Mouse (Mus musculus): Measurements from ENCODE around the gene Smpd2. TPM values are rescaled to one million over a fixed set of nuclear protein-coding genes. Genes with fewer than 3 reads are reported as not detected.

The Smpd2 gene
- total RNA-seq, 2 experiments from 2014 or later, result 0.85 to 2.1 TPM

- no peak for ATAC-seq (replicated peaks; ENCODE audit: low FRiP score, poor library complexity, severe bottlenecking)
Measured at GRCm38 (mm10) chr10:41461057-41461722, 29.0 kb downstream of the Smpd2 start.

- ATAC-seq (replicated peaks; ENCODE audit: low FRiP score, poor library complexity, severe bottlenecking), result no peak
Measured at GRCm38 (mm10) chr10:41460501-41460900, 29.7 kb downstream of the Smpd2 start.

- ATAC-seq (replicated peaks; ENCODE audit: low FRiP score, poor library complexity, severe bottlenecking), result no peak
Measured at GRCm38 (mm10) chr10:41459990-41460389, 30.2 kb downstream of the Smpd2 start.

GRCm38 (mm10) chr10:41452791-41453190 lies 37.4 kb downstream of the Smpd2 start:
- ATAC-seq (replicated peaks; ENCODE audit: low FRiP score, poor library complexity, severe bottlenecking), result no peak

GRCm38 (mm10) chr10:41451656-41452055 lies 38.5 kb downstream of the Smpd2 start:
- ATAC-seq (replicated peaks; ENCODE audit: low FRiP score, poor library complexity, severe bottlenecking), result no peak

- ATAC-seq (replicated peaks; ENCODE audit: low FRiP score, poor library complexity, severe bottlenecking), result no peak
Measured at GRCm38 (mm10) chr10:41450780-41451522, 39.2 kb downstream of the Smpd2 start.

- peak; percentile 97 for ATAC-seq (replicated peaks; ENCODE audit: low FRiP score, poor library complexity, severe bottlenecking)
Measured at GRCm38 (mm10) chr10:41450137-41450670, 40.0 kb downstream of the Smpd2 start, which contains the start of gene Zbtb24. Gene Zbtb24, plus strand, starts transcription at chr10:41450383.

- ATAC-seq (replicated peaks; ENCODE audit: low FRiP score, poor library complexity, severe bottlenecking), result peak; percentile 63
Measured at GRCm38 (mm10) chr10:41449684-41450083, 40.5 kb downstream of the Smpd2 start.

- no peak for ATAC-seq (replicated peaks; ENCODE audit: low FRiP score, poor library complexity, severe bottlenecking)
Measured at GRCm38 (mm10) chr10:41448216-41448615, 42.0 kb downstream of the Smpd2 start.

Other genes with a start within 250 kb of the Smpd2 start
- gene Fig4, start 187.1 kb downstream of the Smpd2 start, total RNA-seq (2015; ENCODE audit: low replicate concordance), result 12.7 and 25.4 TPM in 2 replicates
- 13.5 and 17.9 TPM in 2 replicates for gene Fig4, start 187.1 kb downstream of the Smpd2 start, total RNA-seq (2017; ENCODE audit: low replicate concordance)
- gene Ak9, start 186.4 kb downstream of the Smpd2 start, total RNA-seq (2015; ENCODE audit: low replicate concordance), result not detected in 2 replicates
- 0.17 TPM in 1 of 2 replicates, not detected in the other for gene Ak9, start 186.4 kb downstream of the Smpd2 start, total RNA-seq (2017; ENCODE audit: low replicate concordance)
- gene Zbtb24, start 40.0 kb downstream of the Smpd2 start, total RNA-seq (2015; ENCODE audit: low replicate concordance), result 2.9 and 6.9 TPM in 2 replicates
- gene Zbtb24, start 40.0 kb downstream of the Smpd2 start, total RNA-seq (2017; ENCODE audit: low replicate concordance), result 8.5 and 9.2 TPM in 2 replicates
- 4.6 and 8.8 TPM in 2 replicates for gene Mical1, start 14.1 kb downstream of the Smpd2 start, total RNA-seq (2015; ENCODE audit: low replicate concordance)
- 6.8 and 8.9 TPM in 2 replicates for gene Mical1, start 14.1 kb downstream of the Smpd2 start, total RNA-seq (2017; ENCODE audit: low replicate concordance)
- gene Ppil6, start 70 bp upstream of the Smpd2 start, total RNA-seq (2015; ENCODE audit: low replicate concordance), result not detected in 2 replicates
- not detected in 2 replicates for gene Ppil6, start 70 bp upstream of the Smpd2 start, total RNA-seq (2017; ENCODE audit: low replicate concordance)
- gene Cd164, start 29.0 kb upstream of the Smpd2 start, total RNA-seq (2015; ENCODE audit: low replicate concordance), result 57.6 and 59.8 TPM in 2 replicates
- 50.2 and 53.9 TPM in 2 replicates for gene Cd164, start 29.0 kb upstream of the Smpd2 start, total RNA-seq (2017; ENCODE audit: low replicate concordance)
- gene Ccdc162, start 226.3 kb upstream of the Smpd2 start, total RNA-seq (2015; ENCODE audit: low replicate concordance), result 0.42 TPM in 1 of 2 replicates, not detected in the other
- gene Ccdc162, start 226.3 kb upstream of the Smpd2 start, total RNA-seq (2017; ENCODE audit: low replicate concordance), result 0.51 TPM in 1 of 2 replicates, not detected in the other